Mouse (Mus musculus) midbrain, embryonic 11.5 days (tissue): ENCODE data around the gene B3gnt2. TPM values are rescaled to one million over a fixed set of nuclear protein-coding genes. Genes with fewer than 3 reads are reported as not detected.

ENCODE experiments used
- ATAC-seq: fragments of 200-750 bp; cut with Nextera tagmentation; 2 replicates; pipeline ENCODE4 v1.8.0; 2017; ENCODE audit warnings: moderate TSS enrichment, moderate library complexity; ENCODE audit not compliant: low FRiP score
- DNase-seq: peaks from one replicate; pipeline ENCODE4 v3.0.0; 2015; ENCODE audit warnings: low spot score; ENCODE audit errors: missing footprints
- H3K27ac ChIP-seq: fragments of 300-500 bp; sonication (generic); 2 replicates; pipeline ENCODE4 v1.5.1; 2014; ENCODE audit warnings: low read depth, low read length
- H3K27me3 ChIP-seq: fragments of 300-500 bp; sonication (generic); 2 replicates; pipeline ENCODE4 v1.6.1; 2014; ENCODE audit warnings: mild to moderate bottlenecking, low read length, moderate library complexity, mixed read lengths; ENCODE audit not compliant: control insufficient read depth, insufficient read depth
- H3K36me3 ChIP-seq: fragments of 300-500 bp; sonication (generic); 2 replicates; pipeline ENCODE4 v1.6.1; 2014; ENCODE audit warnings: mild to moderate bottlenecking, low read length, moderate library complexity, mixed read lengths; ENCODE audit not compliant: control insufficient read depth, insufficient read depth
- H3K4me1 ChIP-seq: fragments of 300-500 bp; sonication (generic); 2 replicates; pipeline ENCODE4 v1.6.1; 2014; ENCODE audit warnings: low read length; ENCODE audit not compliant: control insufficient read depth, insufficient read depth
- H3K4me2 ChIP-seq: fragments of 300-500 bp; sonication (generic); 2 replicates; pipeline ENCODE4 v1.6.1; 2014; ENCODE audit warnings: mild to moderate bottlenecking, moderate library complexity
- H3K4me3 ChIP-seq: fragments of 300-500 bp; sonication (generic); 2 replicates; pipeline ENCODE4 v1.5.1; 2014; ENCODE audit warnings: low read depth, low read length
- H3K9ac ChIP-seq: fragments of 300-500 bp; sonication (generic); 2 replicates; pipeline ENCODE4 v1.6.1; 2014; ENCODE audit warnings: low read length
- H3K9me3 ChIP-seq: fragments of 300-500 bp; sonication (generic); 2 replicates; pipeline ENCODE4 v1.6.1; 2016; ENCODE audit warnings: low read length; ENCODE audit not compliant: control insufficient read depth
- WGBS: fragments of 180-500 bp; shearing (Covaris S2); extraction: QIAGEN DNeasy Blood & Tissue Kit; methylation state at CpG from one replicate; pipeline ENCODE4 v1.1.7; 2014; 5-methylcytosine and 5-hydroxymethylcytosine counted together
- polyA plus RNA-seq: library from polyadenylated mRNA; unstranded; fragments of >200 nt; fragmentation: Nextera tagmentation; extraction: Ambion mirVana; gene quantifications from 2 replicates; pipeline ENCODE4 v1.2.1, GENCODE M21; 2014

The B3gnt2 gene
- polyA plus RNA-seq, 1 experiment from 2014 or later: 1.8 TPM

DNA sequence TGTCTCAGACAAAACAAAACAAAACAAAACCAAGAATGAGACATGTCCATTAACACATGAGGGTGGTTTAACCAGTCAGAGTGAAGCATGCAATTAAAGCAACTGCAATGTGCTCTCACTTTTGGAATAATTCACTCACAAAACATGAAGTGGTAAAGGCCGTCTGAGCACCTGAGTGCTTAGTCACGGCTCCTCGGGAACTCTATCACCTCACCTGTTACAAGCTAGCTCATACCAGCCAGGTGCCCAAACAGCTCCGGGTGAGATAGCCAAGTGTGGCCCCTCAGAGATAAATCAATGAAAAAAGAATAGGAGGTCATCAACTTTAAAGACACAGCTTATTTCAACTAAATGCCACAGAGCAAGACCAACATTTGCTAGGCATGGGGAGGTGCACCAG, 6.2 kb downstream of the B3gnt2 start:
- no peak for DNase-seq
- WGBS: 90% methylated on average over 4 of the region's 4 CpGs
- H3K4me2 ChIP-seq: no peak overlapping the region
- no peak for ATAC-seq
- H3K4me3 ChIP-seq: no peak overlapping the region
- no peak overlapping the region for H3K27ac ChIP-seq
- peaks cover 12% of the 10 kb centered on the region for H3K4me1 ChIP-seq
- peaks cover 31% of the 10 kb centered on the region for H3K27me3 ChIP-seq
- H3K36me3 ChIP-seq: no peaks in the 10 kb centered on the region
- no peak overlapping the region for H3K9ac ChIP-seq
- H3K9me3 ChIP-seq: no peaks in the 10 kb centered on the region

GRCm38 (mm10) chr11:22853477-22854157, 7.1 kb downstream of the B3gnt2 start:
- Histone ChIP-seq H3K27ac (no peak overlapping the region), H3K4me1 (peaks cover 6% of the 10 kb centered on the region), H3K27me3 (peaks cover 24% of the 10 kb centered on the region), H3K36me3 (no peaks in the 10 kb centered on the region), H3K9ac (no peak overlapping the region; the same call in 1 of the 2 replicates), H3K9me3 (no peaks in the 10 kb centered on the region), H3K4me3 (no peak overlapping the region), H3K4me2 (no peak overlapping the region)
- ATAC-seq: no peak
- no peak for DNase-seq
- 57% methylated on average over 2 of the region's 2 CpGs for WGBS

DNA sequence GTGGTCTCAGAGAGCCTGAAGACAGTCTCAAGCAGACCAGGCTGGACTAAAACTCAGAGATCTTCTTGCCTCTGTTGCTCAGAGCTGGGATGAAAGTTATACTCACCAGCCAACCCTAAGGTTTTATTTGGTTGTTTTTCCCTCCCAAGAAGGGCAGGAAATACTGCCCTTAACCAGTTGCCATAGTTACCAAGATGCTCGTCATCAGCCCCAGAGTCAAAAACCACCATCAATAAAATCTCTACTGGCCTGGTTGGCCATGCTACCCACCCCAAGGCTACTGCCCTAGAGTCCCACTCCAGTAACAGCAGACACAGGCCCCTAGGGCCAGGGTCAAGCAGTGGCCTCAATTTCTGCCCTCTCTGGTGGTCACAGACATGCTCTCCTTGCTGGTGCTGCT, 8.3 kb downstream of the B3gnt2 start:
- 68% methylated on average over 1 of the region's 1 CpGs for WGBS
- ATAC-seq: no peak
- no peak overlapping the region for H3K27ac ChIP-seq

GRCm38 (mm10) chr11:22851416-22851815, 9.3 kb downstream of the B3gnt2 start:
- no peaks in the 10 kb centered on the region for H3K4me1 ChIP-seq
- H3K4me2 ChIP-seq: no peak overlapping the region
- no peak overlapping the region for H3K27ac ChIP-seq
- DNase-seq (no peak), ATAC-seq (no peak)
- no peaks in the 10 kb centered on the region for H3K36me3 ChIP-seq
- no peaks in the 10 kb centered on the region for H3K9me3 ChIP-seq
- WGBS: 51% methylated on average over 4 of the region's 4 CpGs
- H3K9ac ChIP-seq: no peak overlapping the region
- peaks cover 2% of the 10 kb centered on the region for H3K27me3 ChIP-seq
- no peak overlapping the region for H3K4me3 ChIP-seq

More for the DNA sequence above, 8.3 kb downstream of the B3gnt2 start:
- Histone ChIP-seq H3K4me3 (no peak overlapping the region), H3K4me1 (no peaks in the 10 kb centered on the region), H3K36me3 (no peaks in the 10 kb centered on the region), H3K9me3 (no peaks in the 10 kb centered on the region), H3K4me2 (no peak overlapping the region), H3K9ac (no peak overlapping the region), H3K27me3 (peaks cover 13% of the 10 kb centered on the region)
- DNase-seq: no peak

DNA sequence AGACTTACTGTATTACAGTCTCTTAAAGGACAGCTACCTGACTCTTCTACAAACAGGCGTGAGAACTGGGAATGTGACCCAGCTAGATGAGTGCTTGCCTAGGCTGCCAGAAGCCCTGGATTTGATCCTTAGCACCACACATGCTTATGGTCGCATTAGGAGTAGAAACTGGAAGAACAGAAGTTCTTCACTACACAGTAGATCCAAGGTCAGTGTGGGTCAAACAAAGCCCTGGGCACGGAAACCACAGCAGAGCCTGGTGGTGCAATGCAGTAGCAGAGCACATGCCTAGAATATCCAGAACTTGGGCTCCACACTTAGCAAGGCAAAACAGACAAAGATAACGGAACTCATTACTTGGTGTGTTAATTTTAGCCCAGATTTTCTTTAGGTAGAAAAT, 10.7 kb downstream of the B3gnt2 start:
- DNase-seq (no peak), ATAC-seq (no peak)
- Histone ChIP-seq H3K27ac (no peak overlapping the region), H3K27me3 (no peaks in the 10 kb centered on the region), H3K9me3 (no peaks in the 10 kb centered on the region), H3K4me2 (no peak overlapping the region), H3K4me1 (no peaks in the 10 kb centered on the region), H3K4me3 (no peak overlapping the region), H3K36me3 (no peaks in the 10 kb centered on the region), H3K9ac (no peak overlapping the region)
- 83% methylated on average over 4 of the region's 4 CpGs for WGBS

GRCm38 (mm10) chr11:22848649-22849195, 12.0 kb downstream of the B3gnt2 start:
- Histone ChIP-seq H3K4me3 (no peak overlapping the region), H3K9ac (no peak overlapping the region), H3K4me2 (no peak overlapping the region), H3K27me3 (no peaks in the 10 kb centered on the region), H3K36me3 (no peaks in the 10 kb centered on the region), H3K9me3 (no peaks in the 10 kb centered on the region), H3K27ac (no peak overlapping the region), H3K4me1 (no peaks in the 10 kb centered on the region)
- ATAC-seq (no peak), DNase-seq (no peak)
- 93% methylated on average over 5 of the region's 5 CpGs for WGBS

DNA sequence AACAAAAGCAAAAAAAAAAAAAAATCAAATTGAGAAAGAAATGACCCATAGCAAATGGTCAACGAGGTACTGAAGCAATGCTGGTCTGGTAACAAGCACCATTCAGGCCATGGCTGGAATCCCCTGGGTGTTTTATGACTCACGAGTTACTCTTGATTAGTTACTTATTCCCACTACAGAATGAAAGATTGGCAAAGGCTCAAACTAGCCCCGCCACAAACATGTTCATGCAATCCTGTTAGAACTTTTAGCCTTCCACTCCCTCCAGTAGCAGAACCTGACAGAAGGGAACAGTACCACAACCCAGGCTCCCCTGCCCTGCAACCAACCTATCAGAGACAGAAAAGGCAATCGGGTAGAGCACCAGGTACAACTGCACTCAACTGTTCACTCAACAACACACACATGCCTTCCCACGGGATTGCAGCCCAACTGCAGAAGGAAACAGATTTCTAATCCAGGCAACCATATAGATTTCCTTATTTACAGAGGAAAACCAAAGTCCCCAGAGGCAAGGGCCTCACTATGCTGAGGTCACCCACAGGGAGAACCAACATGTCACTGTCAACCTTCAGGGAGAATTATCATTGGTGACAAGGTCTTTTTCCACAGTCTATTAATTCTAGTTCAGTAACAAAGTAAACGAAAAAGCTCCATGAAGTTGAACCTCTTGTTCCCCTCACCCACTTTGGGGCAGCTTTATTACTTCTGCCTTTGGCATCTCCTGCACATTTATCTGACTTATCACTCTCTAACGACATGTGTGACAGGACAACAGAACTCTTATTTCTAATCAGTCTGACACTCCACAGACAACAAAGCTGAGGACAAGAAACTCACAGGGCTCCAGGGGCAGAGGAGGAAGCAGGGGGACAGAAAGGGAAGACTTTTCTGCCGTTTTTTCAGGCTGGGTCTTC, 12.8 kb downstream of the B3gnt2 start:
- H3K4me2 ChIP-seq: no peak overlapping the region
- H3K27ac ChIP-seq: no peak overlapping the region
- H3K9me3 ChIP-seq: no peaks in the 10 kb centered on the region
- no peak overlapping the region for H3K9ac ChIP-seq
- no peaks in the 10 kb centered on the region for H3K4me1 ChIP-seq
- no peaks in the 10 kb centered on the region for H3K36me3 ChIP-seq
- no peak overlapping the region for H3K4me3 ChIP-seq
- DNase-seq: no peak
- no peaks in the 10 kb centered on the region for H3K27me3 ChIP-seq
- no peak for ATAC-seq
- 71% methylated on average over 8 of the region's 8 CpGs for WGBS

DNA sequence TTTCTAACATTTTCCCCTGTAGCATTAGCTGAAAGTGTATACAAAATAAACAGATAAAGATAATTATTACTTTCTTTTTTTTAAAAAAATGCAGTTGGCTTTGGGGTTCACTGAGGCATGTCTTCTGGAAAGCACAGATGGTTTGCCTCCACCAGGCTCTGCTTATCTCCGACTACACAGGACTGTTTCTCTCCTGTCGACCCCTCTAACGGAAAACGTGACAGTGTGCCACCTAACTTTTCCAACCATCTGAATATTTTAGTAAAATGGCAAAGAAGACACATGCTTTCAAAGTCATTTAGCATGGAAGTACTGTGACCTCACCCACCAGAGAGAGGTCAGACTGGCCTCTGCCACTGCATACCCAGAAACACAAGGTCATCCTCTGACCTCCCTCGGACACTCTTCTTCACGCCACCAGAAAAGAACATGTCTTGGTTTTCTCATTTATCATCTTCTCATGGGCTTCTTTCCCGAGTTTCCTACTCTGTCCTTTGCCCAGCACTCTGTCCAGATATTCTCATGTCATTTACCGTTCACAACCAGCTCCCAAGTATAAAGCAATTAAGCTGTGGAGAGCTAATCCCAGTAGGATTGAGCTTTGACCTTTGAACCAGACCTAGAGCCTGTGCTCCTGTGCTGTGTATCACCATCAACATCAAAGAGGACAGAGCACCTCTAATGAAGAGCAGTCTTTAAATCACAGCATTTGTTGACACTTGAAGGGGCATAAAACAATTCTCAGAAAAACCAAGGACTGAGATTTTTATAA, 13.6 kb downstream of the B3gnt2 start:
- Histone ChIP-seq H3K9me3 (no peaks in the 10 kb centered on the region), H3K4me2 (no peak overlapping the region), H3K9ac (no peak overlapping the region), H3K27me3 (no peaks in the 10 kb centered on the region), H3K36me3 (no peaks in the 10 kb centered on the region), H3K4me3 (no peak overlapping the region), H3K27ac (no peak overlapping the region), H3K4me1 (no peaks in the 10 kb centered on the region)
- 64% methylated on average over 8 of the region's 8 CpGs for WGBS
- no peak for ATAC-seq
- DNase-seq: no peak
